In genomic region chr13:43788983-43789645, GRCm38 (mm10) we compare ENCODE assay signal across 13 mouse cellular contexts. TPM values are rescaled to one million over a fixed set of nuclear protein-coding genes. Genes with fewer than 3 reads are reported as not detected.
DNase-seq lines count a peak whose midpoint lies in the region; ATAC-seq and TF ChIP-seq lines count a peak whose summit lies in the region.
"Had no signal": no experiment of that assay in that cellular context is flagged by ENCODE, and none has a peak within 500 bp of the region (broad histone marks: within the 10 kb centered on the region; RNA-seq: fewer than 3 reads in every experiment).

No protein-coding gene starts in this region.

- H3K27ac ChIP-seq in layer of hippocampus, adult 2 months: no peak overlapping the region
- peak overlapping the region; percentile 85 for H3K27ac ChIP-seq in macrophage
- H3K27ac ChIP-seq in midbrain, embryonic 11.5 days (ENCODE audit: low read depth, low read length): no peak overlapping the region
- H3K27ac ChIP-seq: hindbrain, embryonic 15.5 days; liver, embryonic 13.5 days had no signal

- H3K9ac ChIP-seq in midbrain, embryonic 11.5 days (ENCODE audit: low read length): no peak overlapping the region
- H3K9ac ChIP-seq: hindbrain, embryonic 15.5 days; liver, embryonic 13.5 days had no signal

- no peak for DNase-seq in layer of hippocampus, adult 2 months (ENCODE audit: low spot score in 2 of 2)
- DNase-seq in layer of hippocampus, postnatal 10 days (ENCODE audit: low spot score in 2 of 2): no peak
- DNase-seq in ZHBTc4 (ENCODE audit: low read depth, low spot score): peak; percentile 78
- DNase-seq in thymus, postnatal 0 days (ENCODE audit: low spot score): peak; percentile 19
- DNase-seq in right cerebral cortex, postnatal 14 days: no peak
- DNase-seq in midbrain, embryonic 11.5 days (ENCODE audit: low spot score, missing footprints): no peak
- DNase-seq in heart, postnatal 25 days (ENCODE audit: low spot score): no peak
- DNase-seq: embryo, embryonic 11 days; liver, embryonic 13.5 days had no signal

- H3K36me3 ChIP-seq in macrophage (ENCODE audit: inconsistent target): peaks cover 26% of the 10 kb centered on the region; the same call in 1 of the 2 replicates
- H3K36me3 ChIP-seq in midbrain, embryonic 11.5 days (ENCODE audit: control insufficient read depth, insufficient read depth, low read length): no peaks in the 10 kb centered on the region
- H3K36me3 ChIP-seq: G1E; hindbrain, embryonic 15.5 days; liver, embryonic 13.5 days had no signal

- peaks cover 10% of the 10 kb centered on the region; the same call in 1 of the 2 replicates for H3K4me1 ChIP-seq in midbrain, embryonic 11.5 days (ENCODE audit: control insufficient read depth, insufficient read depth, low read length)

- H3K27me3 ChIP-seq in midbrain, embryonic 11.5 days (ENCODE audit: control insufficient read depth, insufficient read depth, low read length): peaks cover 9% of the 10 kb centered on the region
- H3K27me3 ChIP-seq: hindbrain, embryonic 15.5 days had no signal

- peak; percentile 23 for TF ChIP-seq CTCF in layer of hippocampus, adult 2 months (conservative IDR thresholded peaks at IDR 0.05)

- intact Hi-C loops in heart, postnatal 25 days (cut with DNase I): no loop called here

- WGBS in macrophage (ENCODE audit: missing documents): 61% methylated on average over 8 of the region's 10 CpGs
- 84% methylated on average over 10 of the region's 10 CpGs for whole genome bisulfite sequencing in midbrain, embryonic 11.5 days

- H3K4me2 ChIP-seq in midbrain, embryonic 11.5 days: no peak overlapping the region
- H3K4me2 ChIP-seq: hindbrain, embryonic 15.5 days; liver, embryonic 13.5 days had no signal

- peaks cover 75% of the 10 kb centered on the region for H3K79me2 ChIP-seq in macrophage (ENCODE audit: inconsistent target)

- H3K9me3 ChIP-seq in midbrain, embryonic 11.5 days (ENCODE audit: control insufficient read depth, low read length): no peaks in the 10 kb centered on the region
- H3K9me3 ChIP-seq: G1E; hindbrain, embryonic 15.5 days; liver, embryonic 13.5 days had no signal

- H3K4me3 ChIP-seq in layer of hippocampus, adult 2 months: no peak overlapping the region
- no peak overlapping the region for H3K4me3 ChIP-seq in macrophage (ENCODE audit: inconsistent target)
- no peak overlapping the region for H3K4me3 ChIP-seq in midbrain, embryonic 11.5 days (ENCODE audit: low read depth, low read length)
- H3K4me3 ChIP-seq: hindbrain, embryonic 15.5 days; liver, embryonic 13.5 days had no signal

- no peak for ATAC-seq in midbrain, embryonic 11.5 days (ENCODE audit: low FRiP score)
- ATAC-seq: midbrain, embryonic 16.5 days had no signal

RNA-seq across cellular contexts. Expression of gene Cd83, which starts 4.5 kb away (rescaled TPM):
- total RNA-seq in layer of hippocampus, adult 2 months (2021): 1 to 10 TPM; 7.5 to 8.3 TPM
- total RNA-seq in layer of hippocampus, postnatal 10 days (2021): 1 to 10 TPM; 6.9 to 8.5 TPM
- 1,000 to 10,000 TPM in 3 of 26 experiments, 100 to 1,000 TPM in 15, 10 to 100 TPM in 8; 14.6 to 1,708 (median 282) TPM for total RNA-seq in macrophage (2018; cell fraction: chromatin; rRNA removed)
- total RNA-seq in macrophage (2018; cell fraction: cytosol; rRNA removed): 1,000 to 10,000 TPM in 4 of 26 experiments, 100 to 1,000 TPM in 17, 10 to 100 TPM in 5; 28.5 to 1,686 (median 284) TPM
- total RNA-seq in macrophage (2018; cell fraction: nucleus; rRNA removed): 1,000 to 10,000 TPM in 8 of 26 experiments, 100 to 1,000 TPM in 13, 10 to 100 TPM in 5; 23.7 to 2,349 (median 542) TPM
- 31.7 to 178 TPM (median 91.1 TPM) in 3 replicates for polyA plus RNA-seq in macrophage (2018)
- 122 and 138 TPM in 2 replicates for polyA plus RNA-seq in thymus, postnatal 0 days (2015; fragmentation: Nextera tagmentation; extraction: Ambion mirVana)
- 6.0 and 7.1 TPM in 2 replicates for polyA plus RNA-seq in midbrain, embryonic 11.5 days (2014; fragmentation: Nextera tagmentation; extraction: Ambion mirVana)
- 1 to 10 TPM; 3.1 to 3.5 TPM for total RNA-seq in heart, postnatal 25 days (2021)
- polyA plus RNA-seq: G1E had no signal

Comparison
In these comparisons a context has a peak if more than half of its experiments do, and no peak if none do; other contexts are left out.
1. DNase-seq: peak in ZHBTc4 (single experiment) and thymus, postnatal 0 days (single experiment); none in layer of hippocampus, adult 2 months (0 of 2), layer of hippocampus, postnatal 10 days (0 of 2), right cerebral cortex, postnatal 14 days (single experiment), midbrain, embryonic 11.5 days (single experiment) and heart, postnatal 25 days (single experiment).